Mouse (Mus musculus): Measurements from ENCODE around the gene Slc44a4.
A peak's percentile ranks its signal among the peaks of the same experiment; 100 is the strongest.

Gene Slc44a4

DNA sequence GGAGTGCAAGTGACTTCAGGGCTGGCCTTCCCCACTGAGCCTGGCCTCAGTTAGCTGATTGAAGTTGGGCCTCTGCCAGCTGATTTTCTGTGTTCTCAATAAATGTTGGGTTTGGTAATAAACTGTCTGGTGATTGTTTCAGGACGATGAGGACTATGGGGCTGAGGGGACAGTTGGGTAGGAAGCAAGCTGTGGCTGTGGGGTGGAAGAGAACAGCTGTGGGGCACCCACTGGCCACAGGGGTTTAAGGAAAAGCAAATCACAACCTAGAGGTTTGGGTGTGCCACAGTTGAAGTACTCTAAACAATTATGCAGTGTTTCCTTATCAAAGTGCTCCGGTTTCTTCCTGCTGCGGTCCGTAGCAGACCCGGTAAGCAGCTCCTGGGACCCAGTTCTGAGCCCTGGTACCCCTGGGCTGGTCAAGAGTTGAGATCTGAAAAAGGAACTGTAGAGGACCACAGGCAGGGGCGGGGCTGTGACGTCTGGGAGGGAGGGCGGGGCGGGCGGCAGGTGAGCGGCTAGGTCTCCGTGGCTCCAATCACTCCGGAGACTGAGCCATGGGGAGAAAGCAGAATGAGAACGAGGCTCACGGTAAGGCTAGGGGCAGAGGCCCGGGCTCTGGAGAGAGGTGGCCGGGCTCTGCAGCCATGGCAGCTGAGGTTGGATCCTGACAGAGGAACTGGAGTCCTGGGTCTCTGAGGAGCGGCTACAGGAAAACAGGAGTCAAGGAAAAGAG lies at the start of gene Slc44a4:
Gene Slc44a4, plus strand, starts transcription at position 537 of the 736 bp plus-strand sequence.
- no peak for DNase-seq (ENCODE audit: low spot score in 2 of 2)

GRCm38 (mm10) chr17:34865981-34866380 lies 48.3 kb upstream of the Slc44a4 start:
- no peak for DNase-seq (ENCODE audit: low spot score in 2 of 2)

DNA sequence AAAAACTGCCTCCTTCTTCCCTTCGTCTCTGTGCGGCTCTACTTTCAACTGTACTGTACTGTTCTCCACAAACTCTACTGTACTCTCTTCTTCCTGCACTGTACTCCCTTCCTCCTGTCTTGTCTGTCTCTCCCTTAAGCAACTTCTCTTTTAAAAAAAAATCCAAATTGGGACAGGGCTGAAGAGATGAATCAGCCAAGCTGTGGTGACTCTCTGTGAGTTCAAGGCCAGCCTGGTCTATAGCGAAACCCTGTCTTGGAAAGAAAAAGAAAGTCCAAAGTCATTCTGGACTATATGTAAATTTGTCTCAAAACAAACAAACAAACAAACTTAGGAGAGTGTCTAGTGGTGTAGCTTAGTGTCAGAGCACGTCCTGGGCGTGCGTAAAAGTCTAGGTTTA lies 39.9 kb upstream of the Slc44a4 start:
- DNase-seq (ENCODE audit: low spot score in 2 of 2) = no peak

DNA sequence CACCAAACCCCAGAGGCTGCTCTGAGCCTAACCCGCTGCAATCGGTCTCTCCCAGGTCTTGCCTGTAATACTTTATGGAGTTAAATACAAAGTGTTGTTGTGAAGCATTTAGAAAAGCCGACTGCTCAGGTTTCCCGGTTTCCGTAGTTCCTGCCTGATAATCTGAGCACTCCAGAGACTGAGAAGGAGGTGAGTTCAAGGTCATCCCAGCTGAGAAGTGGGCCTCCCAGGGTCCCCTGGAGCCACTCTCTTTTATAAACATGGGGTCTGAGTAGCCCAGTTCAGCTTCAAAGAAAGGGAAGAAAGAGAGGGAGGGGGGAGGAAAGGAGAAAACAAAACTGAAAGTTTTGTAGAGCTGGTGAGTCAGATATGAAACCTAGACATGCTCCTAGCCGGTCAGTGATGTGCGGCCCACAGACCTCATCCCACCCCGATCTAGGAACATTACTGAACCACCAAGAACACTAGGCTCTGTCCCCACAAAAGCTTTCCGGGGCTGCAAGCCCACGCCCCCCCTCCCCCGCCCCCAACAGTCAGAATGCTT lies 34.9 kb upstream of the Slc44a4 start, which contains the start of gene Zbtb12:
Gene Zbtb12, plus strand, starts transcription at position 148 of the 544 bp plus-strand sequence.
- DNase-seq (ENCODE audit: low spot score in 2 of 2) = no peak

DNA sequence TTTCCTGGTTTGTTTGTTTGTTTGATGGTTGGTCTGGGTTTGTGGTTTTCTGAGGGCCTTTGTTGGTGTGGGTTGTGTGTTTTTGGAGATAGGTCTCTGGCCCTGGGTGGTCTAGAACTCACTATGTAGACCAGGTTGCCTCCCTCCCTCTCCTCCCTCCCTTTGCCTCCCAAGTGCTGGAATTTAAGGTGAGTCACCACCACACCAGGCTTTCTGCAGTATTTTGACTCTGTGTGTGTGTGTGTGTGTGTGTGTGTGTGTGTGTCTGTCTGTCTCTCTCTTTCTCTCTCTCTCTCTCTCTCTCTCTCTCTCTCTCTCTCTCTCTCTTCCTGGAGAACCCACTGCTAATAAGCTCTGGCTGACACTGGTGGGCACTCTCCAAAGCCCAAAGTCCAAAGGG lies 33.1 kb upstream of the Slc44a4 start:
- no peak for DNase-seq (ENCODE audit: low spot score in 2 of 2)

GRCm38 (mm10) chr17:34881683-34882310 lies 32.5 kb upstream of the Slc44a4 start, which contains the start of gene Gm20547:
Gm20547 (minus strand) TSS chr17:34882042.
- no peak for DNase-seq (ENCODE audit: low spot score in 2 of 2)

- no peak for DNase-seq (ENCODE audit: low spot score in 2 of 2)
These were observed 30.9 kb upstream of the Slc44a4 start for GRCm38 (mm10) chr17:34883332-34883731.

- no peak for DNase-seq (ENCODE audit: low spot score in 2 of 2)
These were observed 29.6 kb upstream of the Slc44a4 start for GRCm38 (mm10) chr17:34884704-34885103.

- DNase-seq (ENCODE audit: low spot score in 2 of 2) = no peak
These were observed 28.7 kb upstream of the Slc44a4 start for GRCm38 (mm10) chr17:34885615-34886014.

GRCm38 (mm10) chr17:34887942-34888341 lies 26.3 kb upstream of the Slc44a4 start:
- no peak for DNase-seq (ENCODE audit: low spot score in 2 of 2)

GRCm38 (mm10) chr17:34890074-34890743 lies 24.1 kb upstream of the Slc44a4 start:
- DNase-seq (ENCODE audit: low spot score in 2 of 2) = no peak

- no peak for DNase-seq (ENCODE audit: low spot score in 2 of 2)
These were observed 22.9 kb upstream of the Slc44a4 start for GRCm38 (mm10) chr17:34891377-34891776.

GRCm38 (mm10) chr17:34893072-34893824 lies 21.0 kb upstream of the Slc44a4 start:
- no peak for DNase-seq (ENCODE audit: low spot score in 2 of 2)

DNA sequence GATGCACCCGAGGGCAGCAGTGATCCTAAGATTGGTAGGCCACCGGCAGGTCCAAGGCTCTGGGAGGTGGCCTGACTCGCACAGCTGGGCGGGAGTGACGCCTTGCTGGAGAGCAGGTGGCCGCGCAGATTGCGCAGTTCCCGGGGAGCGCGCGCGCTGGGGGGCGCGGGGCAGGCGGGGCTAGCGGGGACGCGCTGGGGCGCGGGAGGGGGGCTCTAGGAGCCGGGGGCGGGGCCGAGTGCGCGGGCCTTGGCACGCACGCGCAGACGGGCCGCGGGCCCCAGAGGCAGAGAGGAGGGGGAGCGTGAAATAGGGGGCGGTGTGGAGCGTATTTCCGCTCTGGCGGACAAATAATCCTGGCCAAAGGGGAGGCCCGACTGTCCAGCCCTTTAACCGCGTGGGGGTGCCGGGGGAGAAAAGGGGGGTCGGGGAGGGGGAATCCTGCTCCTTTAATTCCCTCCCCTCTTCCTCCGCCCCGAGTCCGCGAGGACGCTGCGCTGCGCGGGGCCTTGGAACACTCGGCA lies 20.1 kb upstream of the Slc44a4 start:
- peak; percentile 78 to 89 for DNase-seq (ENCODE audit: low spot score in 2 of 2)

GRCm38 (mm10) chr17:34894801-34895530 lies 19.3 kb upstream of the Slc44a4 start:
- DNase-seq (ENCODE audit: low spot score in 2 of 2) = no peak

GRCm38 (mm10) chr17:34895724-34896123 lies 18.5 kb upstream of the Slc44a4 start:
- DNase-seq (ENCODE audit: low spot score in 2 of 2) = no peak

- no peak for DNase-seq (ENCODE audit: low spot score in 2 of 2)
These were observed 17.9 kb upstream of the Slc44a4 start for GRCm38 (mm10) chr17:34896366-34896765.

DNA sequence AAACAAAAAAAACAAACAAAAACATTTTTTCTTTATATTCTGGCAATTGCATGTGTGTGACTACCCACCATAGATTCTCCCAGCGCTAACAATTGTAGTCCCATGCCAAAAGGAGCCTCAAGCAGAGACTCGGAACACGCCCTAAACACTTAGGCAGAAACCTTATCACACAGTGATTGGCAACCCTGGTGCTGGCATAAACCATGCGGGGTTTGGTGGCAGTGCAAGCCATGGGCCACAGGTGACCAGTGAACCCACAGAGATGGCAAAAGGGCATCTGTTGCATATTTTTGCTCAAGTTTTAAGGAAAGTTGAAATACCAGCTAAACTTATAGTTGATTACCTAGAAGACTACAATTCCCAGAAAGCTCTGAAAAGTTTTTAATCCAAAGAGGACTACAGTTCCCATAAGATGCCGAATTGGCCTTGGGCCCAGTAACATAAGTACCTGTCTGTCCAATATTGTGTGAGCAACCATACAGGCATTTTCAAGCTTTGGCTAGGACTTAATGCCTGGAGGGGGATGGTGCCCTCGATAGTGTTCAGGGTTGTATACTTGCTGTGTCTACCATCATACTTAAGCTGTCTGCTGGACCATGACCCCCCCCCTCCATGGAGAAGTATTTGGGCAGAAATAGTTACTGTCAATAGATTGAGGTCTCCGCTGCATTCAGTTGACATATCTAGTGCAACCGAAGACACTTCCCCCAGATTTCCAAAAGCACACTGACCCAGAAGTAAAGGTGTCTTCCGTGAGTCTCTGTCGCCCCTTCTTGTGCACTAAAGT lies 16.7 kb upstream of the Slc44a4 start:
- DNase-seq (ENCODE audit: low spot score in 2 of 2) = no peak

GRCm38 (mm10) chr17:34898160-34898586 lies 16.1 kb upstream of the Slc44a4 start, which contains the start of the genes C2 and Ehmt2:
C2 (minus strand) TSS chr17:34898265.
Ehmt2 (plus strand) TSS chr17:34898469.
- peak; percentile 66 to 70 for DNase-seq (ENCODE audit: low spot score in 2 of 2)

GRCm38 (mm10) chr17:34898706-34899052 lies 15.6 kb upstream of the Slc44a4 start:
- no peak for DNase-seq (ENCODE audit: low spot score in 2 of 2)

Measured in frontal cortex, postnatal 25 days (tissue).